Comparison of ENCODE assay signal across 10 mouse cellular contexts in genomic region chr9:32675671-32676409, GRCm38 (mm10). TPM values are rescaled to one million over a fixed set of nuclear protein-coding genes. Genes with fewer than 3 reads are reported as not detected.
DNase-seq lines count a peak whose midpoint lies in the region; ATAC-seq and TF ChIP-seq lines count a peak whose summit lies in the region.
"Had no signal": no experiment of that assay in that cellular context is flagged by ENCODE, and none has a peak within 500 bp of the region (broad histone marks: within the 10 kb centered on the region; RNA-seq: fewer than 3 reads in every experiment).

No protein-coding gene starts in this region.

- H3K27ac ChIP-seq in lung, embryonic 15.5 days: peak overlapping the region; percentile 83
- H3K27ac ChIP-seq in forebrain, embryonic 12.5 days: no peak overlapping the region
- H3K27ac ChIP-seq in hindbrain, postnatal 0 days: no peak overlapping the region
- H3K27ac ChIP-seq in stomach, embryonic 14.5 days (ENCODE audit: low read length): peak overlapping the region; percentile 81
- H3K27ac ChIP-seq: liver, embryonic 14.5 days had no signal

- DNase-seq in lung, adult 18-20 months: no peak
- DNase-seq in hindbrain, postnatal 0 days (ENCODE audit: low spot score): no peak
- no peak for DNase-seq in MN1 (ENCODE audit: low spot score)
- no peak for DNase-seq in right cerebral cortex, postnatal 36 days (ENCODE audit: low spot score in 2 of 2)
- no peak for DNase-seq in kidney, postnatal 25 days

- WGBS in lung, embryonic 15.5 days: 7% methylated on average over 9 of the region's 9 CpGs
- WGBS in forebrain, embryonic 12.5 days: 4% methylated on average over 9 of the region's 9 CpGs
- 12% methylated on average over 9 of the region's 9 CpGs for WGBS in hindbrain, postnatal 0 days
- WGBS in stomach, embryonic 14.5 days: 2% methylated on average over 9 of the region's 9 CpGs

- TF ChIP-seq CTCF in hindbrain, postnatal 0 days (IDR thresholded peaks at IDR 0.05; ENCODE audit: low read depth): no peak

- no peaks in the 10 kb centered on the region for H3K9me3 ChIP-seq in lung, embryonic 15.5 days
- no peaks in the 10 kb centered on the region for H3K9me3 ChIP-seq in forebrain, embryonic 12.5 days
- H3K9me3 ChIP-seq in hindbrain, postnatal 0 days (ENCODE audit: low read length): no peaks in the 10 kb centered on the region
- no peaks in the 10 kb centered on the region for H3K9me3 ChIP-seq in stomach, embryonic 14.5 days (ENCODE audit: control insufficient read depth, low read depth, low read length)

- H3K9ac ChIP-seq in lung, embryonic 15.5 days: no peak overlapping the region; the same call in 1 of the 2 replicates
- no peak overlapping the region for H3K9ac ChIP-seq in forebrain, embryonic 12.5 days
- H3K9ac ChIP-seq in hindbrain, postnatal 0 days (replicated peaks; ENCODE audit: low read length): no peak overlapping the region
- no peak overlapping the region for H3K9ac ChIP-seq in stomach, embryonic 14.5 days (replicated peaks; ENCODE audit: low read depth, low read length)
- H3K9ac ChIP-seq: liver, embryonic 14.5 days had no signal

- ATAC-seq in lung, embryonic 15.5 days (ENCODE audit: borderline replicate concordance, extremely low read depth, low FRiP score, low TSS enrichment): peak; percentile 77
- peak; percentile 78 for ATAC-seq in forebrain, embryonic 12.5 days (ENCODE audit: low FRiP score)
- no peak for ATAC-seq in hindbrain, postnatal 0 days
- ATAC-seq in stomach, embryonic 14.5 days (ENCODE audit: insufficient number of reproducible peaks, insufficient read depth, low FRiP score, low read depth): peak; percentile 57; the same call in 1 of the 2 replicates

- H3K4me1 ChIP-seq in lung, embryonic 15.5 days: peaks cover 68% of the 10 kb centered on the region
- H3K4me1 ChIP-seq in forebrain, embryonic 12.5 days: peaks cover 32% of the 10 kb centered on the region
- H3K4me1 ChIP-seq in hindbrain, postnatal 0 days (ENCODE audit: insufficient read depth, low read length): peaks cover 6% of the 10 kb centered on the region
- peaks cover 45% of the 10 kb centered on the region for H3K4me1 ChIP-seq in stomach, embryonic 14.5 days (ENCODE audit: control insufficient read depth, insufficient read depth, low read length)

- H3K27me3 ChIP-seq in lung, embryonic 15.5 days: no peaks in the 10 kb centered on the region
- peaks cover 87% of the 10 kb centered on the region for H3K27me3 ChIP-seq in forebrain, embryonic 12.5 days
- peaks cover 60% of the 10 kb centered on the region for H3K27me3 ChIP-seq in hindbrain, postnatal 0 days (ENCODE audit: insufficient read depth, low read length)
- H3K27me3 ChIP-seq in stomach, embryonic 14.5 days (ENCODE audit: control insufficient read depth, insufficient read depth, low read length): no peaks in the 10 kb centered on the region

- H3K36me3 ChIP-seq in lung, embryonic 15.5 days: no peaks in the 10 kb centered on the region
- H3K36me3 ChIP-seq in forebrain, embryonic 12.5 days (replicated peaks): no peaks in the 10 kb centered on the region
- no peaks in the 10 kb centered on the region for H3K36me3 ChIP-seq in hindbrain, postnatal 0 days (ENCODE audit: insufficient read depth, low read length)
- H3K36me3 ChIP-seq in stomach, embryonic 14.5 days (ENCODE audit: control insufficient read depth, insufficient read depth, low read length): no peaks in the 10 kb centered on the region

- H3K4me3 ChIP-seq in lung, embryonic 15.5 days: no peak overlapping the region
- no peak overlapping the region for H3K4me3 ChIP-seq in forebrain, embryonic 12.5 days (replicated peaks)
- H3K4me3 ChIP-seq in hindbrain, postnatal 0 days (ENCODE audit: low read length): no peak overlapping the region
- no peak overlapping the region for H3K4me3 ChIP-seq in stomach, embryonic 14.5 days (ENCODE audit: low read depth, low read length)
- H3K4me3 ChIP-seq: erythroblast, embryonic 14.5 days had no signal

- peak overlapping the region; percentile 40 for H3K4me2 ChIP-seq in lung, embryonic 15.5 days
- no peak overlapping the region; the same call in 1 of the 2 replicates for H3K4me2 ChIP-seq in forebrain, embryonic 12.5 days
- peak overlapping the region; percentile 28; the same call in 1 of the 2 replicates for H3K4me2 ChIP-seq in hindbrain, postnatal 0 days (ENCODE audit: low read depth, low read length)
- H3K4me2 ChIP-seq in stomach, embryonic 14.5 days (replicated peaks; ENCODE audit: low read depth, low read length): peak overlapping the region; percentile 30

RNA-seq across cellular contexts. Expression of gene Ets1, which starts 39.8 kb away (rescaled TPM):
- 104 and 106 TPM in 2 replicates for polyA plus RNA-seq in lung, embryonic 15.5 days (2015; fragmentation: Nextera tagmentation; extraction: Ambion mirVana)
- polyA plus RNA-seq in forebrain, embryonic 12.5 days (2016; fragmentation: Nextera tagmentation; extraction: Ambion mirVana): 21.1 and 22.1 TPM in 2 replicates
- 14.0 and 17.6 TPM in 2 replicates for total RNA-seq in hindbrain, postnatal 0 days (2014; rRNA removed)
- 9.9 and 11.7 TPM in 2 replicates for polyA plus RNA-seq in hindbrain, postnatal 0 days (2015; fragmentation: Nextera tagmentation; extraction: Ambion mirVana)
- polyA plus RNA-seq in stomach, embryonic 14.5 days (2014; fragmentation: Nextera tagmentation; extraction: Ambion mirVana): 40.9 and 41.7 TPM in 2 replicates

Comparison
In these comparisons a context has a peak if more than half of its experiments do, and no peak if none do; other contexts are left out.
1. H3K27ac ChIP-seq: peak in lung, embryonic 15.5 days (single experiment) and stomach, embryonic 14.5 days (single experiment); none in forebrain, embryonic 12.5 days (single experiment) and hindbrain, postnatal 0 days (single experiment).